In genomic region chr10:81198230-81198629, GRCm38 (mm10) we compare ENCODE assay signal across 9 mouse cellular contexts. TPM values are rescaled to one million over a fixed set of nuclear protein-coding genes. Genes with fewer than 3 reads are reported as not detected.
DNase-seq lines count a peak whose midpoint lies in the region; ATAC-seq and TF ChIP-seq lines count a peak whose summit lies in the region.
"Had no signal": no experiment of that assay in that cellular context is flagged by ENCODE, and none has a peak within 500 bp of the region (broad histone marks: within the 10 kb centered on the region; RNA-seq: fewer than 3 reads in every experiment).

No protein-coding gene starts in this region.

- H3K36me3 ChIP-seq in kidney, adult 2 months (ENCODE audit: control insufficient read depth, insufficient read depth, low read length) = no peaks in the 10 kb centered on the region
- H3K36me3 ChIP-seq in kidney, embryonic 16.5 days (ENCODE audit: insufficient read depth, low read length) = no peaks in the 10 kb centered on the region
- H3K36me3 ChIP-seq in CH12.LX (replicated peaks in 1 of 2; ENCODE audit: control insufficient read depth in 1 of 2, insufficient read depth in 1 of 2, low read length in 1 of 2) = no peaks in the 10 kb centered on the region
- H3K36me3 ChIP-seq in liver, postnatal 0 days (replicated peaks; ENCODE audit: insufficient read depth, low read length) = no peaks in the 10 kb centered on the region

- TF ChIP-seq EP300 in CH12.LX (IDR thresholded peaks at IDR 0.05; ENCODE audit: low read length) = no peak
- TF ChIP-seq EP300 in liver, postnatal 0 days (IDR thresholded peaks at IDR 0.05; ENCODE audit: low read depth) = no peak

- dilution Hi-C loops in CH12.LX (cut with MboI; ENCODE audit: extremely low pct_ligation_motif_present, extremely low pct_unique_long_range_greater_than_20kb, low sequenced_read_pairs) = no loop called here

- H3K27ac ChIP-seq in kidney, adult 2 months (ENCODE audit: insufficient read depth, low read depth, low read length) = no peak overlapping the region
- H3K27ac ChIP-seq in kidney, embryonic 16.5 days (ENCODE audit: low read length) = no peak overlapping the region
- H3K27ac ChIP-seq in CH12.LX (ENCODE audit: insufficient read depth, low read depth) = no peak overlapping the region
- H3K27ac ChIP-seq in liver, postnatal 0 days (ENCODE audit: low read depth) = no peak overlapping the region

- no peaks in the 10 kb centered on the region for H3K4me1 ChIP-seq in kidney, adult 2 months (ENCODE audit: control insufficient read depth, insufficient read depth, low read length)
- peaks cover 9% of the 10 kb centered on the region for H3K4me1 ChIP-seq in kidney, embryonic 16.5 days (ENCODE audit: insufficient read depth, low read length)
- peaks cover 32 to 52% of the 10 kb centered on the region in 2 experiments for H3K4me1 ChIP-seq in CH12.LX (ENCODE audit: control insufficient read depth in 1 of 2, insufficient read depth in 2 of 2)
- H3K4me1 ChIP-seq in liver, postnatal 0 days (ENCODE audit: insufficient read depth) = peaks cover 12% of the 10 kb centered on the region

- no peaks in the 10 kb centered on the region for H3K9me3 ChIP-seq in kidney, embryonic 16.5 days (ENCODE audit: low read length)
- H3K9me3 ChIP-seq in CH12.LX (replicated peaks; ENCODE audit: low read length) = no peaks in the 10 kb centered on the region
- H3K9me3 ChIP-seq in liver, postnatal 0 days (ENCODE audit: low read length) = no peaks in the 10 kb centered on the region
- H3K9me3 ChIP-seq: megakaryocyte, embryonic 14.5 days had no signal

- peak; percentile 62 for DNase-seq in kidney, adult 2 months
- DNase-seq in CH12.LX (ENCODE audit: extremely low read depth) (peak; percentile 72), R1 (ENCODE audit: low read depth, low spot score) (peak; percentile 72)
- peak; percentile 59 for DNase-seq in liver, postnatal 0 days
- DNase-seq in spleen, postnatal 10 days (ENCODE audit: low spot score in 2 of 2) = peak; percentile 54 to 77

- ATAC-seq in kidney, embryonic 16.5 days (ENCODE audit: low FRiP score, low TSS enrichment) = no peak
- ATAC-seq in erythroblast, adult 5-6 weeks (replicated peaks; ENCODE audit: low FRiP score, poor library complexity, severe bottlenecking) = peak; percentile 51; the same call in 1 of the 2 replicates
- no peak for ATAC-seq in liver, postnatal 0 days

- H3K4me3 ChIP-seq in kidney, adult 2 months (ENCODE audit: insufficient read depth, low read depth, low read length) = no peak overlapping the region
- no peak overlapping the region for H3K4me3 ChIP-seq in kidney, embryonic 16.5 days (ENCODE audit: low read length)
- no peak overlapping the region for H3K4me3 ChIP-seq in CH12.LX (replicated peaks in 1 of 3; ENCODE audit: low read depth in 2 of 3, low read length in 2 of 3, poor library complexity in 1 of 3)
- H3K4me3 ChIP-seq in liver, postnatal 0 days (ENCODE audit: low read depth, low read length) = no peak overlapping the region
- H3K4me3 ChIP-seq: megakaryocyte, embryonic 14.5 days had no signal

- peak; percentile 96 for TF ChIP-seq RAD21 in CH12.LX (IDR thresholded peaks at IDR 0.05; ENCODE audit: low read depth, low read length)

- TF ChIP-seq POLR2A in kidney, adult 2 months (IDR thresholded peaks at IDR 0.05; ENCODE audit: low read depth, low read length) = no peak
- no peak for TF ChIP-seq POLR2A in CH12.LX (IDR thresholded peaks at IDR 0.05; ENCODE audit: low read depth, low read length)

- TF ChIP-seq CTCF in kidney, adult 2 months (conservative IDR thresholded peaks at IDR 0.05; ENCODE audit: insufficient read depth, insufficient read length, low read depth, low read length) = peak; percentile 54
- peak; percentile 74 to 96 for TF ChIP-seq CTCF in CH12.LX (conservative IDR thresholded peaks at IDR 0.05 in 1 of 2, IDR thresholded peaks at IDR 0.05 in 1 of 2; ENCODE audit: low read depth in 2 of 2, low read length in 2 of 2)
- TF ChIP-seq CTCF in liver, postnatal 0 days (IDR thresholded peaks at IDR 0.05; ENCODE audit: low read depth) = peak; percentile 88

- H3K4me2 ChIP-seq in kidney, embryonic 16.5 days (replicated peaks; ENCODE audit: low read depth, low read length) = no peak overlapping the region
- no peak overlapping the region for H3K4me2 ChIP-seq in CH12.LX (ENCODE audit: insufficient read depth, low read depth, poor library complexity, severe bottlenecking)
- H3K4me2 ChIP-seq in liver, postnatal 0 days (ENCODE audit: low read depth, low read length) = no peak overlapping the region

- in situ Hi-C loops in CH12.LX (cut with MboI; ENCODE audit: low pct_ligation_motif_present, low pct_unique_long_range_greater_than_20kb, low sequenced_read_pairs) = loop anchor here (5.0 to 10.0 kb wide), 2 partner anchors 89 to 157 kb away; partner anchors contain the start of genes Hmg20b and Mfsd12

- no peak overlapping the region for H3K9ac ChIP-seq in kidney, embryonic 16.5 days (replicated peaks; ENCODE audit: low read length)
- H3K9ac ChIP-seq in CH12.LX (ENCODE audit: insufficient read depth, low read depth) = no peak overlapping the region
- H3K9ac ChIP-seq in liver, postnatal 0 days (replicated peaks) = no peak overlapping the region

- WGBS in kidney, adult 2 months = under 1% methylated on average over 9 of the region's 9 CpGs
- 2% methylated on average over 9 of the region's 9 CpGs for WGBS in kidney, embryonic 16.5 days
- WGBS in liver, postnatal 0 days (ENCODE audit: insufficient replicate concordance) = 3% methylated on average over 9 of the region's 9 CpGs

- no peaks in the 10 kb centered on the region for H3K79me2 ChIP-seq in CH12.LX (replicated peaks; ENCODE audit: control insufficient read depth, extremely low read depth, insufficient read depth, poor library complexity, severe bottlenecking)

- no peaks in the 10 kb centered on the region for H3K27me3 ChIP-seq in kidney, adult 2 months (replicated peaks; ENCODE audit: control insufficient read depth, insufficient read depth, low read length)
- H3K27me3 ChIP-seq in kidney, embryonic 16.5 days (ENCODE audit: insufficient read depth, low read length) = peaks cover 39% of the 10 kb centered on the region
- peaks cover 5% of the 10 kb centered on the region for H3K27me3 ChIP-seq in CH12.LX (replicated peaks)
- peaks cover 25% of the 10 kb centered on the region for H3K27me3 ChIP-seq in liver, postnatal 0 days (ENCODE audit: insufficient read depth, low read length)

TF ChIP-seq in CH12.LX, 34 proteins besides CTCF, POLR2A, EP300 and RAD21 (continues in another document):
- peak; percentile 79 for TF ChIP-seq SMC3 (IDR thresholded peaks at IDR 0.05; ENCODE audit: low read depth, low read length)
- no peak for TF ChIP-seq ELF1 (IDR thresholded peaks at IDR 0.05; ENCODE audit: low read depth, low read length)
- no peak for TF ChIP-seq CHD1 (IDR thresholded peaks at IDR 0.05; ENCODE audit: low read depth, low read length)

RNA-seq across cellular contexts. Expression of gene Nmrk2, which starts 3.6 kb away (rescaled TPM):
- polyA plus RNA-seq in kidney, adult 2 months (2012; rRNA removed) = 0.97 TPM in 1 of 2 replicates, not detected in the other
- polyA plus RNA-seq in kidney, embryonic 16.5 days (2015; fragmentation: Nextera tagmentation; extraction: Ambion mirVana) = not detected in 2 replicates
- total RNA-seq in CH12.LX (2012; rRNA removed) = 0.08 TPM in 1 of 2 replicates, not detected in the other
- total RNA-seq in CH12.LX (2014; rRNA removed) = not detected in 2 replicates
- not detected in 2 replicates for polyA plus RNA-seq in CH12.LX (2012; ENCODE audit: insufficient read length, low read depth)
- not detected in 2 replicates for total RNA-seq in erythroblast, adult 5-6 weeks (2015; ENCODE audit: low replicate concordance)
- total RNA-seq in erythroblast, adult 5-6 weeks (2017; ENCODE audit: low replicate concordance) = not detected in 2 replicates
- not detected in 2 replicates for polyA plus RNA-seq in liver, postnatal 0 days (2015; fragmentation: Nextera tagmentation; extraction: Ambion mirVana)

RNA-seq across cellular contexts. Expression of gene 4930442H23Rik, which starts 14.6 kb away (rescaled TPM):
- not detected in 2 replicates for polyA plus RNA-seq in kidney, adult 2 months (2012; rRNA removed)
- not detected in 2 replicates for polyA plus RNA-seq in kidney, embryonic 16.5 days (2015; fragmentation: Nextera tagmentation; extraction: Ambion mirVana)
- total RNA-seq in CH12.LX (2012; rRNA removed) = 0.29 TPM in 1 of 2 replicates, not detected in the other
- total RNA-seq in CH12.LX (2014; rRNA removed) = not detected in 2 replicates
- polyA plus RNA-seq in CH12.LX (2012; ENCODE audit: insufficient read length, low read depth) = 0.27 and 0.35 TPM in 2 replicates
- total RNA-seq in erythroblast, adult 5-6 weeks (2015; ENCODE audit: low replicate concordance) = not detected in 2 replicates
- total RNA-seq in erythroblast, adult 5-6 weeks (2017; ENCODE audit: low replicate concordance) = not detected in 2 replicates
- polyA plus RNA-seq in liver, postnatal 0 days (2015; fragmentation: Nextera tagmentation; extraction: Ambion mirVana) = not detected in 2 replicates
- total RNA-seq: gastrocnemius, postnatal 36 days had no signal

RNA-seq across cellular contexts. Expression of gene Dapk3, which starts 15.4 kb away (rescaled TPM):
- polyA plus RNA-seq in kidney, adult 2 months (2012; rRNA removed) = 52.9 and 54.0 TPM in 2 replicates
- polyA plus RNA-seq in kidney, embryonic 16.5 days (2015; fragmentation: Nextera tagmentation; extraction: Ambion mirVana) = 38.4 and 39.3 TPM in 2 replicates
- 43.9 and 46.2 TPM in 2 replicates for total RNA-seq in CH12.LX (2012; rRNA removed)
- 25.4 and 27.5 TPM in 2 replicates for total RNA-seq in CH12.LX (2014; rRNA removed)
- 39.5 and 44.5 TPM in 2 replicates for polyA plus RNA-seq in CH12.LX (2012; ENCODE audit: insufficient read length, low read depth)
- 3.3 and 7.3 TPM in 2 replicates for total RNA-seq in erythroblast, adult 5-6 weeks (2015; ENCODE audit: low replicate concordance)
- 10.8 and 11.8 TPM in 2 replicates for total RNA-seq in erythroblast, adult 5-6 weeks (2017; ENCODE audit: low replicate concordance)
- polyA plus RNA-seq in liver, postnatal 0 days (2015; fragmentation: Nextera tagmentation; extraction: Ambion mirVana) = 15.3 and 17.2 TPM in 2 replicates

RNA-seq across cellular contexts. Expression of gene Eef2, which starts 21.8 kb away (rescaled TPM):
- 1,330 and 1,454 TPM in 2 replicates for polyA plus RNA-seq in kidney, adult 2 months (2012; rRNA removed)
- 663 and 672 TPM in 2 replicates for polyA plus RNA-seq in kidney, embryonic 16.5 days (2015; fragmentation: Nextera tagmentation; extraction: Ambion mirVana)
- total RNA-seq in CH12.LX (2012; rRNA removed) (3,382 and 4,660 TPM in 2 replicates), CH12.LX (2014; rRNA removed) (1,528 and 1,752 TPM in 2 replicates)
- polyA plus RNA-seq in CH12.LX (2012; ENCODE audit: insufficient read length, low read depth) = 2,532 and 2,649 TPM in 2 replicates
- total RNA-seq in erythroblast, adult 5-6 weeks (2015; ENCODE audit: low replicate concordance) = 227 and 267 TPM in 2 replicates
- total RNA-seq in erythroblast, adult 5-6 weeks (2017; ENCODE audit: low replicate concordance) = 388 and 458 TPM in 2 replicates
- polyA plus RNA-seq in liver, postnatal 0 days (2015; fragmentation: Nextera tagmentation; extraction: Ambion mirVana) = 310 and 313 TPM in 2 replicates

RNA-seq across cellular contexts. Expression of gene Pias4, which starts 30.5 kb away (rescaled TPM):
- polyA plus RNA-seq in kidney, adult 2 months (2012; rRNA removed) = 34.6 and 36.8 TPM in 2 replicates
- polyA plus RNA-seq in kidney, embryonic 16.5 days (2015; fragmentation: Nextera tagmentation; extraction: Ambion mirVana) = 51.0 and 56.2 TPM in 2 replicates
- 24.3 and 26.6 TPM in 2 replicates for total RNA-seq in CH12.LX (2012; rRNA removed)
- 13.6 and 15.3 TPM in 2 replicates for total RNA-seq in CH12.LX (2014; rRNA removed)
- 26.5 and 33.5 TPM in 2 replicates for polyA plus RNA-seq in CH12.LX (2012; ENCODE audit: insufficient read length, low read depth)
- total RNA-seq in erythroblast, adult 5-6 weeks (2015; ENCODE audit: low replicate concordance) = 4.4 and 11.3 TPM in 2 replicates
- 12.3 and 19.3 TPM in 2 replicates for total RNA-seq in erythroblast, adult 5-6 weeks (2017; ENCODE audit: low replicate concordance)
- 14.6 and 16.1 TPM in 2 replicates for polyA plus RNA-seq in liver, postnatal 0 days (2015; fragmentation: Nextera tagmentation; extraction: Ambion mirVana)
